Mouse (Mus musculus) bone marrow, adult 2 months (tissue): ENCODE data around the gene Rptor.

Source experiments
- CTCF ChIP-seq: fragments of 200-500 bp; IDR thresholded peaks from 2 replicates; pipeline ENCODE4 v1.5.1; 2011; ENCODE audit warnings: low read length, control low read depth; ENCODE audit not compliant: control insufficient read depth, insufficient read depth
- POLR2A ChIP-seq: fragments of 200-500 bp; IDR thresholded peaks from 2 replicates; pipeline ENCODE4 v1.6.1; 2011; ENCODE audit warnings: low read depth, mild to moderate bottlenecking, control low read depth, low read length, borderline replicate concordance; ENCODE audit not compliant: control insufficient read depth

- no peak for TF ChIP-seq CTCF
- no peak for TF ChIP-seq POLR2A
Measured at GRCm38 (mm10) chr11:119687316-119687715, 84.6 kb downstream of the Rptor start.
